Mouse (Mus musculus): ENCODE measurements around the gene Cdyl2.
A peak's percentile ranks its signal among the peaks of the same experiment; 100 is the strongest.

Cdyl2 gene

GRCm38 (mm10) chr8:116540136-116540535, 192.7 kb downstream of the Cdyl2 start:
- no peak for DNase-seq (ENCODE audit: low read depth, low spot score)

GRCm38 (mm10) chr8:116538763-116539162, 194.0 kb downstream of the Cdyl2 start:
- DNase-seq (ENCODE audit: low read depth, low spot score): no peak

GRCm38 (mm10) chr8:116536786-116537185, 196.0 kb downstream of the Cdyl2 start:
- DNase-seq (ENCODE audit: low read depth, low spot score): no peak

GRCm38 (mm10) chr8:116533081-116533480, 199.7 kb downstream of the Cdyl2 start:
- peak; percentile 63 for DNase-seq (ENCODE audit: low read depth, low spot score)

GRCm38 (mm10) chr8:116528736-116529135, 204.1 kb downstream of the Cdyl2 start:
- DNase-seq (ENCODE audit: low read depth, low spot score): no peak

GRCm38 (mm10) chr8:116524915-116525314, 207.9 kb downstream of the Cdyl2 start:
- DNase-seq (ENCODE audit: low read depth, low spot score): no peak

Data from R1 (cell line).